Mouse (Mus musculus): ENCODE measurements at regions not wholly inside any gene's neighbourhood (a gene's known extent, or its start where the extent isn't known, plus 50 kb on each side); places are given as distances from the start of the nearest gene placed in this dataset.

- intact Hi-C loops (cut with DNase I) = no loop called here
Measured at GRCm38 (mm10) chr13:99058131-99058970, 74.0 kb upstream of the 1700024P04Rik start.

GRCm38 (mm10) chr13:99057696-99058095 is 73.3 kb upstream of the 1700024P04Rik start:
- intact Hi-C loops (cut with DNase I) = no loop called here
- DNase-seq = no peak

More at GRCm38 (mm10) chr13:99058131-99058970, 74.0 kb upstream of the 1700024P04Rik start:
- no peak for DNase-seq

GRCm38 (mm10) chr13:99057293-99057588 is 72.9 kb upstream of the 1700024P04Rik start:
- no peak for DNase-seq
- intact Hi-C loops (cut with DNase I) = no loop called here

GRCm38 (mm10) chr13:99056432-99057292 is 72.3 kb upstream of the 1700024P04Rik start:
- DNase-seq = no peak
- intact Hi-C loops (cut with DNase I) = no loop called here

GRCm38 (mm10) chr13:99055609-99056321 is 71.4 kb upstream of the 1700024P04Rik start:
- peak; percentile 23 for DNase-seq
- intact Hi-C loops (cut with DNase I) = no loop called here

- intact Hi-C loops (cut with DNase I) = no loop called here
- DNase-seq = no peak
Measured at GRCm38 (mm10) chr13:99052076-99052475, 67.7 kb upstream of the 1700024P04Rik start.

GRCm38 (mm10) chr13:99049699-99050098 is 65.3 kb upstream of the 1700024P04Rik start:
- intact Hi-C loops (cut with DNase I) = no loop called here
- no peak for DNase-seq

GRCm38 (mm10) chr13:99048651-99049100 is 64.3 kb upstream of the 1700024P04Rik start:
- intact Hi-C loops (cut with DNase I) = no loop called here
- no peak for DNase-seq

GRCm38 (mm10) chr13:99047219-99047618 is 62.9 kb upstream of the 1700024P04Rik start:
- intact Hi-C loops (cut with DNase I) = no loop called here

GRCm38 (mm10) chr13:99046737-99047136 is 62.4 kb upstream of the 1700024P04Rik start:
- intact Hi-C loops (cut with DNase I) = no loop called here
- no peak for DNase-seq

More at GRCm38 (mm10) chr13:99047219-99047618, 62.9 kb upstream of the 1700024P04Rik start:
- DNase-seq = no peak

GRCm38 (mm10) chr13:99042086-99042485 is 57.7 kb upstream of the 1700024P04Rik start:
- DNase-seq = no peak
- intact Hi-C loops (cut with DNase I) = no loop called here

GRCm38 (mm10) chr13:99041256-99041655 is 56.9 kb upstream of the 1700024P04Rik start:
- intact Hi-C loops (cut with DNase I) = no loop called here

GRCm38 (mm10) chr13:99040846-99041245 is 56.5 kb upstream of the 1700024P04Rik start:
- intact Hi-C loops (cut with DNase I) = no loop called here
- no peak for DNase-seq

More at GRCm38 (mm10) chr13:99041256-99041655, 56.9 kb upstream of the 1700024P04Rik start:
- DNase-seq = no peak

- intact Hi-C loops (cut with DNase I) = no loop called here
- no peak for DNase-seq
Measured at GRCm38 (mm10) chr13:99040171-99040570, 55.8 kb upstream of the 1700024P04Rik start.

GRCm38 (mm10) chr13:99039063-99039385 is 54.7 kb upstream of the 1700024P04Rik start:
- intact Hi-C loops (cut with DNase I) = no loop called here

GRCm38 (mm10) chr13:99038198-99039062 is 54.1 kb upstream of the 1700024P04Rik start:
- DNase-seq = no peak
- intact Hi-C loops (cut with DNase I) = no loop called here

More at GRCm38 (mm10) chr13:99039063-99039385, 54.7 kb upstream of the 1700024P04Rik start:
- no peak for DNase-seq

GRCm38 (mm10) chr13:99037131-99037530 is 52.8 kb upstream of the 1700024P04Rik start:
- intact Hi-C loops (cut with DNase I) = no loop called here
- no peak for DNase-seq

Data from left cerebral cortex, postnatal 4 days (tissue).